11 mouse cellular contexts compared by ENCODE assay signal in genomic region chr12:84531906-84532829, GRCm38 (mm10). TPM values are rescaled to one million over a fixed set of nuclear protein-coding genes. Genes with fewer than 3 reads are reported as not detected.
DNase-seq lines count a peak whose midpoint lies in the region; ATAC-seq and TF ChIP-seq lines count a peak whose summit lies in the region.
"Had no signal": no experiment of that assay in that cellular context is flagged by ENCODE, and none has a peak within 500 bp of the region (broad histone marks: within the 10 kb centered on the region; RNA-seq: fewer than 3 reads in every experiment).

No protein-coding gene starts in this region.

- no peaks in the 10 kb centered on the region; the same call in 1 of the 2 replicates for H3K79me2 ChIP-seq in liver, adult 2 months (ENCODE audit: control insufficient read depth, insufficient read depth, low read length)

- no peak for TF ChIP-seq CTCF in liver, adult 2 months (IDR thresholded peaks at IDR 0.05; ENCODE audit: low read depth, low read length)
- no peak for TF ChIP-seq CTCF in liver, postnatal 0 days (IDR thresholded peaks at IDR 0.05; ENCODE audit: low read depth)
- TF ChIP-seq CTCF in olfactory bulb, adult 2 months (IDR thresholded peaks at IDR 0.05; ENCODE audit: insufficient read depth, low read depth, low read length): no peak

- no peak for TF ChIP-seq EP300 in liver, postnatal 0 days (IDR thresholded peaks at IDR 0.05; ENCODE audit: low read depth)

- H3K9ac ChIP-seq in liver, adult 2 months (ENCODE audit: low read depth, low read length): no peak overlapping the region
- H3K9ac ChIP-seq in liver, postnatal 0 days (replicated peaks): no peak overlapping the region

- H3K4me2 ChIP-seq in liver, postnatal 0 days (ENCODE audit: low read depth, low read length): no peak overlapping the region

- intact Hi-C loops in left cerebral cortex, postnatal 14 days (cut with DNase I): no loop called here

- no peak for TF ChIP-seq POLR2A in liver, adult 2 months (IDR thresholded peaks at IDR 0.05; ENCODE audit: extremely low read depth, insufficient read depth, low read length)
- TF ChIP-seq POLR2A in olfactory bulb, adult 2 months (IDR thresholded peaks at IDR 0.05; ENCODE audit: insufficient read depth, low read depth, low read length): no peak

- peak; percentile 70 for DNase-seq in liver, adult 2 months (ENCODE audit: extremely low read depth, low read depth, low spot score)
- DNase-seq in liver, postnatal 0 days: no peak
- peak; percentile 9 to 64 for DNase-seq in left cerebral cortex, postnatal 14 days (ENCODE audit: low spot score in 2 of 2)
- no peak for DNase-seq in gastrocnemius, adult 18-20 months (ENCODE audit: low spot score)
- DNase-seq in yolk sac, embryonic 10.5 days (ENCODE audit: low spot score): no peak
- no peak for DNase-seq in kidney, adult 11 months

- H3K36me3 ChIP-seq in liver, adult 2 months (ENCODE audit: control insufficient read depth, insufficient read depth, low read length): peaks cover 3% of the 10 kb centered on the region
- 0 out of 2 replicates have a peak, but pooled peaks cover 3% of the 10 kb centered on the region for H3K36me3 ChIP-seq in liver, postnatal 0 days (replicated peaks; ENCODE audit: insufficient read depth, low read length)

- WGBS in liver, adult 2 months: 79% methylated on average over 13 of the region's 13 CpGs
- WGBS in liver, postnatal 0 days (ENCODE audit: insufficient replicate concordance): 84% methylated on average over 13 of the region's 13 CpGs
- WGBS in olfactory bulb, adult 2 months: 36% methylated on average over 13 of the region's 13 CpGs

- H3K9me3 ChIP-seq in liver, postnatal 0 days (ENCODE audit: low read length): no peaks in the 10 kb centered on the region

- no peaks in the 10 kb centered on the region for H3K27me3 ChIP-seq in liver, adult 2 months (ENCODE audit: control insufficient read depth, insufficient read depth, low read length)
- H3K27me3 ChIP-seq in liver, postnatal 0 days (ENCODE audit: insufficient read depth, low read length): no peaks in the 10 kb centered on the region

- peaks cover 5% of the 10 kb centered on the region; the same call in 1 of the 2 replicates for H3K4me1 ChIP-seq in liver, adult 2 months (ENCODE audit: control insufficient read depth, insufficient read depth, low read length)
- H3K4me1 ChIP-seq in liver, postnatal 0 days (ENCODE audit: insufficient read depth): 0 out of 2 replicates have a peak, but pooled peaks cover 3% of the 10 kb centered on the region
- H3K4me1 ChIP-seq in olfactory bulb, adult 2 months (ENCODE audit: control insufficient read depth, insufficient read depth, low read length): peaks cover 19% of the 10 kb centered on the region

- no peak overlapping the region for H3K4me3 ChIP-seq in liver, adult 2 months (ENCODE audit: insufficient read depth, low read depth, low read length)
- no peak overlapping the region for H3K4me3 ChIP-seq in liver, postnatal 0 days (ENCODE audit: low read depth, low read length)
- no peak overlapping the region for H3K4me3 ChIP-seq in olfactory bulb, adult 2 months (ENCODE audit: insufficient read depth, low read depth, low read length)

- no peak overlapping the region for H3K27ac ChIP-seq in liver, adult 2 months (replicated peaks; ENCODE audit: insufficient read depth, low read depth, low read length)
- H3K27ac ChIP-seq in liver, postnatal 0 days (ENCODE audit: low read depth): no peak overlapping the region
- peak overlapping the region; percentile 73 for H3K27ac ChIP-seq in olfactory bulb, adult 2 months (ENCODE audit: insufficient read depth, low read depth, low read length)

- no peak for ATAC-seq in liver, postnatal 0 days
- ATAC-seq in frontal cortex, adult (ENCODE audit: low TSS enrichment): peak; percentile 59
- ATAC-seq: inflammation-experienced regulatory T-cells, adult 6 months had no signal

RNA-seq across cellular contexts. Expression of gene Vsx2, which starts 37.4 kb away (rescaled TPM):
- not detected in 2 replicates for total RNA-seq in liver, adult 2 months (2014; rRNA removed)
- not detected in 2 replicates for polyA plus RNA-seq in liver, adult 2 months (2012; rRNA removed)
- not detected in 2 replicates for polyA plus RNA-seq in liver, postnatal 0 days (2015; fragmentation: Nextera tagmentation; extraction: Ambion mirVana)
- total RNA-seq in left cerebral cortex, postnatal 14 days (2021): under 1 TPM; 0.17 to 0.24 TPM
- not detected in 2 replicates for polyA plus RNA-seq in olfactory bulb, adult 2 months (2012; ENCODE audit: insufficient read depth, insufficient read length, low replicate concordance, missing spikeins)
- total RNA-seq in gastrocnemius, adult 18-20 months (2021): not detected
- polyA plus RNA-seq: C2C12; inflammation-experienced regulatory T-cells, adult 6 months; liver, embryonic 16.5 days had no signal

Comparison
In these comparisons a context has a peak if more than half of its experiments do, and no peak if none do; other contexts are left out.
1. DNase-seq: peak in liver, adult 2 months (single experiment) and left cerebral cortex, postnatal 14 days (2 of 2); none in liver, postnatal 0 days (single experiment), gastrocnemius, adult 18-20 months (single experiment), yolk sac, embryonic 10.5 days (single experiment) and kidney, adult 11 months (single experiment).